Mouse (Mus musculus) megakaryocyte, adult 5-6 weeks (primary cell): ENCODE data around the gene Etv6. TPM values are rescaled to one million over a fixed set of nuclear protein-coding genes. Genes with fewer than 3 reads are reported as not detected.

Experiments
- ATAC-seq: 2 replicates; pipeline ENCODE4 v1.8.0; 2016; ENCODE audit warnings: mild to moderate bottlenecking, inconsistent platforms; ENCODE audit not compliant: poor library complexity, severe bottlenecking
- total RNA-seq, 2 experiments: library from RNA; stranded (forward) in 1 of 2; stranded (reverse) in 1 of 2; fragments of 153-499, 151-499 nt in 1 of 2; fragments of 221-1000, 200-1000 nt in 1 of 2; gene quantifications; 2 replicates each; pipeline versions ENCODE4 v1.2.3 to v1.2.4; 2015 to 2017

The Etv6 gene
- total RNA-seq, 2 experiments from 2014 or later: 32.9 to 66.7 TPM

DNA sequence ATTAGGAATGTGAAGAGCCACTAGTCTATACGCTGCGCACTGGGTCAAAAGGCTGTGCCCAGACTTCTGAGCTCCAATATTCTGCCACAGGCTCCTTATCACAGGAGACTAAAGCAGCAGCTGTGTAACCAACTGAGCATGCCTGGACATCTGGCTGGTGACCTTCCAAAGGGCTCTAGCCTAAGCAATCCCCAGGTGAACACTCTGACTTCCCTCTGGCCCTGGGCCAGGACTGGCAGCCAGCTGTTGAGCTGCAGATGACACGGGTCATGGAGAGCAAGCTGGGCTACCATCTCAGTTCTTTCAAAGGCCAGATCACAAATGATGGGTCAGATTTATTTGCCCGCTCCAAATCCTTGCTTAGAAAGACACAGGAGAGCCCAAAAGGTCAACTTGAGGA, 275.8 kb downstream of the Etv6 start:
- no peak for ATAC-seq

DNA sequence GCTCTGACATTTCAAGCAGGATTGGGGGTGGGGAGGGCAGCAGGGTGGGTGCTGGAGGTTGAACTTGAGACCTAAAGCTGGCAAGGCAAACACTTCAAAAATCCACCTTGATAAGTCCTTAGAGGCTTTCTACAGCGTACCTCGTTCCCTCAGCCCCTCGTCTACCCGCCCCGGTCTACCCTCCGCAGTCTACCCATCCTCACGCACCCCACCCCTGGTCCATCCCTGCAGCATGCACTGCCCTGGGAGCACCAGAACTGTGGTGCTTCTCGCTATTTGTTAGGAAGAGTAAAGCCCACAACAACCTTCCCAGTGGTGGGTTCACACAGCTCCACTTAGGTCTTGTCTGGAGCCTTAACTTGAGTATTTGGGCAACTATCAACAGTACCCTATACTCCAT, 277.1 kb downstream of the Etv6 start:
- ATAC-seq: no peak

GRCm38 (mm10) chr6:134317371-134317770, 281.9 kb downstream of the Etv6 start:
- no peak for ATAC-seq

Other genes starting within 250 kb of the Etv6 start
- gene Kap, start 181.9 kb upstream of the Etv6 start, total RNA-seq (2015): not detected in 2 replicates
- gene Kap, start 181.9 kb upstream of the Etv6 start, total RNA-seq (2017): not detected in 2 replicates